Mouse (Mus musculus) stomach, embryonic 14.5 days (tissue): Measurements from ENCODE around the gene Ttc21b. TPM values are rescaled to one million over a fixed set of nuclear protein-coding genes. Genes with fewer than 3 reads are reported as not detected.

Source experiments
- ATAC-seq: fragments of 200-750 bp; cut with Nextera tagmentation; 2 replicates; pipeline ENCODE4 v1.8.0; 2017; ENCODE audit warnings: low read depth, moderate TSS enrichment; ENCODE audit not compliant: insufficient number of reproducible peaks, insufficient read depth, low FRiP score
- H3K27ac ChIP-seq: fragments of 300-500 bp; sonication (generic); 2 replicates; pipeline ENCODE4 v1.5.1; 2014; ENCODE audit warnings: mild to moderate bottlenecking, low read length, moderate library complexity, mixed read lengths
- H3K27me3 ChIP-seq: fragments of 300-500 bp; sonication (generic); 2 replicates; pipeline ENCODE4 v1.6.1; 2014; ENCODE audit warnings: low read length, control low read depth, mixed read lengths; ENCODE audit not compliant: control insufficient read depth, insufficient read depth
- H3K36me3 ChIP-seq: fragments of 300-500 bp; sonication (generic); 2 replicates; pipeline ENCODE4 v1.6.1; 2014; ENCODE audit warnings: mild to moderate bottlenecking, control low read depth, low read length, moderate library complexity, mixed read lengths; ENCODE audit not compliant: control insufficient read depth, insufficient read depth
- H3K4me1 ChIP-seq: fragments of 300-500 bp; sonication (generic); 2 replicates; pipeline ENCODE4 v1.6.1; 2014; ENCODE audit warnings: low read length, control low read depth, mixed read lengths; ENCODE audit not compliant: control insufficient read depth, insufficient read depth
- H3K4me2 ChIP-seq: fragments of 300-500 bp; sonication (generic); replicated peaks from 2 replicates; pipeline ENCODE4 v1.6.1; 2014; ENCODE audit warnings: low read depth, low read length, control low read depth
- H3K4me3 ChIP-seq: fragments of 300-500 bp; sonication (generic); 2 replicates; pipeline ENCODE4 v1.5.1; 2014; ENCODE audit warnings: low read depth, low read length, control low read depth
- H3K9ac ChIP-seq: fragments of 300-500 bp; sonication (generic); replicated peaks from 2 replicates; pipeline ENCODE4 v1.6.1; 2014; ENCODE audit warnings: low read depth, mild to moderate bottlenecking, control low read depth, low read length, moderate library complexity, mixed read lengths
- H3K9me3 ChIP-seq: fragments of 300-500 bp; sonication (generic); 2 replicates; pipeline ENCODE4 v1.6.1; 2016; ENCODE audit warnings: low read depth, low read length, control low read depth; ENCODE audit not compliant: control insufficient read depth
- WGBS: fragments of 180-500 bp; shearing (Covaris S2); extraction: QIAGEN DNeasy Blood & Tissue Kit; methylation state at CpG from one replicate; pipeline ENCODE4 v1.1.7; 2014; 5-methylcytosine and 5-hydroxymethylcytosine counted together
- polyA plus RNA-seq: library from polyadenylated mRNA; unstranded; fragments of >200 nt; fragmentation: Nextera tagmentation; extraction: Ambion mirVana; gene quantifications from 2 replicates; pipeline ENCODE4 v1.2.1, GENCODE M21; 2014

Ttc21b gene
- polyA plus RNA-seq, 1 experiment from 2014 or later: 16.5 TPM

DNA sequence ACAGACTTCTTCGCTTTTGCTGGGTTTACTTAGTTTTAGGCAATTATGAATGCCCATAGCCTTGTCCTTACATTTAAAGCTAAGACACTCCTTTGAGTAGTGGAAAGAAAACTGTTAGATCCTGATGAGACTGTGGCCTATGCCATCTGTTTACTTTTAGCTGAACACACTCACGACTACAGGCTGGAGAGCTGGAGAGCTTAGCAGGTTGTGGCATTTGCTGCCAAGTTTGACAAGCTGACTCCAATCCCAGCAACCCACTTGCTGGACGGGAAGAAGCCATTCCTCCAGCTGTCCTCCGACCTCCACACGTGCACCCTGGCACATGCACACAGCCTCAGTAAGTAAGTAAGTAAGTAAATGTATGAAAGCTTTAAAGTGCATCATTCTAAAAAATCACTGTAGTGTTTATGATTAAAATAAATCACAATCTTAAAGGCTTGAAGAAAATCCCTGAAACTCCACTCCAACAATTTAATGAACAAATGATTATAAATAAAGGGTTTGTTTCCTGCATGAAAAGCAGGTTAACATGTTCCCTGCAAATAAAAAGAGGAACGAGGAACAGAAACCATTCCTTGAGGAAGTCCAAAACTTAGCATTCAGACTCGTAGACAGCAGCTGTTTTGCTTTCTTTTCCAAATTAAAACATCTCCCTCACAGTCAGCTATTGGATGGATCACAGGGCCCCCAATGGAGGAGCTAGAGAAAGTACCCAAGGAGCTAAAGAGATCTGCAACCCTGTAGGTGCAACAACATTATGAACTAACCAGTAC is 98.1 kb downstream of the Ttc21b start:
- Histone ChIP-seq H3K27ac (no peak overlapping the region), H3K9me3 (no peaks in the 10 kb centered on the region), H3K4me2 (no peak overlapping the region), H3K36me3 (no peaks in the 10 kb centered on the region), H3K4me1 (no peaks in the 10 kb centered on the region), H3K9ac (no peak overlapping the region), H3K4me3 (no peak overlapping the region), H3K27me3 (no peaks in the 10 kb centered on the region)
- 30% methylated on average over 7 of the region's 7 CpGs for WGBS
- ATAC-seq: no peak

DNA sequence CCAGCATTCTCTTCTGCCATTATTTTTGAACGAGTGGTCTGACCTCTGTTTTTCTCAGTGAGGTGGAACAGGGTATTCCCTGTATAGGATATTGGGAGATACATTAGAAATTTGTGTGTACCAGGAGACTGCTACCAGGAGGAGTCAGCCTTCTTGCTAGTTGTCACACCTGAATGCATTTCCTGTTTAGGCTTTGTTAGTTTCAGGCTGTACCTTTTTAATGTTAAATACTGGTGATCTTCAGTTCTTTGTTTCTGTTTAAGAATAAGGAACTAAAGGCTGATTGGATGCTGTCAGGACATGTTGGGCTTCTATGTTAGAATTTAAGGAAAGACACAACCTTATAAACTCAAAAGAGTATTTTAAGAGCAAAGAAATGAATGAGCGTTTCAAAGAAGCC is 105.0 kb downstream of the Ttc21b start:
- Histone ChIP-seq H3K9me3 (no peaks in the 10 kb centered on the region), H3K4me3 (no peak overlapping the region), H3K9ac (no peak overlapping the region), H3K36me3 (no peaks in the 10 kb centered on the region), H3K27ac (no peak overlapping the region), H3K4me2 (no peak overlapping the region), H3K27me3 (no peaks in the 10 kb centered on the region), H3K4me1 (no peaks in the 10 kb centered on the region)
- WGBS: 68% methylated on average over 2 of the region's 2 CpGs
- no peak for ATAC-seq

GRCm38 (mm10) chr2:66150531-66150930 is 105.9 kb downstream of the Ttc21b start:
- no peaks in the 10 kb centered on the region for H3K27me3 ChIP-seq
- H3K4me2 ChIP-seq: no peak overlapping the region
- ATAC-seq: no peak
- H3K9ac ChIP-seq: no peak overlapping the region
- H3K27ac ChIP-seq: no peak overlapping the region
- H3K36me3 ChIP-seq: no peaks in the 10 kb centered on the region
- WGBS: 22% methylated on average over 3 of the region's 3 CpGs
- H3K4me1 ChIP-seq: no peaks in the 10 kb centered on the region
- no peaks in the 10 kb centered on the region for H3K9me3 ChIP-seq
- H3K4me3 ChIP-seq: no peak overlapping the region

DNA sequence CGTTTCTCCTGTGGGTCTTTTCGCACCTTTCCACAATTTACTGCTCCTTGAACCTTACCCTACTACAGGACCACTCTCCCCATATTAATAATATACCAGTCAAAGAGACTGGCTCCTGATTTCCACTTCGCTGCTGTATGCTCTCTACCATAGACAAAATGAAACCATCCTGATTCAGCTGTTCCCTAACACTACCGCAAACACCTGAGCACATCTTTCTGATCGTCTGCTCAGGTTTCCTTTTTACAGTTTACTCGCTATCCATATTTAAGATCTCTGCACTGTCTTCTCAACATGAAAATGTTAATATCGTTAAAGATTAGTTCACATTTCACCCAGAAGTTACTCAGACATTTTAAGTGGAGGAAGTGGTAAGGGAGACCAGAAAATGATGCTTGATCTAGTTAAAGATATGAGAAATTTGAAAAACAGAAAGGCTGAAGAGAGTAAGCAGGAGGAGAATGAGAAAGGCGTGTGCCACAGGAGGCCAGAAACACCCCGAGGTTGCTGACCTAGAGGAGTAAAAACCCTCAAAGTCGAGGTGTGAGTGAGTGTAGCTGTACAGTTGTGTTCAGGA is 107.7 kb downstream of the Ttc21b start:
- no peaks in the 10 kb centered on the region for H3K9me3 ChIP-seq
- H3K27me3 ChIP-seq: no peaks in the 10 kb centered on the region
- H3K4me3 ChIP-seq: no peak overlapping the region
- ATAC-seq: no peak
- no peak overlapping the region for H3K9ac ChIP-seq
- H3K4me1 ChIP-seq: peaks cover 8% of the 10 kb centered on the region; the same call in 1 of the 2 replicates
- no peak overlapping the region for H3K27ac ChIP-seq
- H3K36me3 ChIP-seq: no peaks in the 10 kb centered on the region
- WGBS: 83% methylated on average over 10 of the region's 10 CpGs
- H3K4me2 ChIP-seq: no peak overlapping the region

GRCm38 (mm10) chr2:66146473-66146872 is 109.9 kb downstream of the Ttc21b start:
- H3K9me3 ChIP-seq: no peaks in the 10 kb centered on the region
- no peaks in the 10 kb centered on the region for H3K36me3 ChIP-seq
- peaks cover 8% of the 10 kb centered on the region; the same call in 1 of the 2 replicates for H3K4me1 ChIP-seq
- WGBS: 59% methylated on average over 4 of the region's 4 CpGs
- no peak overlapping the region for H3K4me3 ChIP-seq
- no peak overlapping the region for H3K4me2 ChIP-seq
- H3K27me3 ChIP-seq: no peaks in the 10 kb centered on the region
- ATAC-seq: no peak
- H3K27ac ChIP-seq: no peak overlapping the region
- H3K9ac ChIP-seq: no peak overlapping the region

DNA sequence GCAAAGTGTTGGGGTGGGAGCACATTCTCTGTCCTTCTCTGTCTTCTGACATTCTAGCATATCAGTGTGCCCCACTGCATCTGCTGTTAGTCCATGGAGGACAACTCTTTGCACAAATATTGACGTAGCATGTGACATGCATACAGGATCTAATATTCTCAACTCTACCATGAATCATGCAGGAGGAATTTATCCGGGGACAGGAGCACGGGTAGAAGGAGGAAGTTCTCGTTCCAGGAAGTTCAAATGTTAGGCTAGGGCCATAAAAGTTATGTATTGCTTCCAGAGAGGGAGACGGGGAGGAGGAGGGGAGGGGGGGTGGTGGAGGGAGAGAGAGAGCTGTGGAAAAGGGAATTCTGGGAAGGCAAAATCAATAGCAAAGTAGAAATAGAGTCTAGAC is 111.6 kb downstream of the Ttc21b start:
- Histone ChIP-seq H3K27me3 (no peaks in the 10 kb centered on the region), H3K4me2 (no peak overlapping the region), H3K4me1 (peaks cover 8% of the 10 kb centered on the region; the same call in 1 of the 2 replicates), H3K36me3 (no peaks in the 10 kb centered on the region), H3K4me3 (no peak overlapping the region), H3K27ac (no peak overlapping the region), H3K9me3 (no peaks in the 10 kb centered on the region), H3K9ac (no peak overlapping the region)
- 0 out of 2 replicates have a peak, but pooled peaks have one; percentile 10 for ATAC-seq
- WGBS: 9% methylated on average over 5 of the region's 5 CpGs

DNA sequence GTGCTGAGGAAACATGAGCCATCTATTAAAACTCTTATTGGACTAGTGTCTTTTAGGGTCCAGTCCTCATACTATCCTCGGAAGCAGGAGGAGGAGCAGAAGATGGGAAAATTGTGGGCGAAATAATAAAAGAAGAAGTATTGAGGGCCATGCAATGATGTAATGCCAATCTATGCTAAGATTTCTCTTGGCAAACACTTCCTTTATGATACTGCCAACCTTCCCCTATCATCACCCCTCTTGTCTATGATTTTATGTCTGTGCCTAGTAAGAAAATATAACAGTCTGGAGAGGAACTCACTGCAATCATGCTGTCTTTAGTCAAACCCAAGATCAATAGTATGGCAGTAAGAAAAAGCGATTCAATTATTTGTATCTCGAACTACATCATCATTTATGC is 113.1 kb downstream of the Ttc21b start:
- ATAC-seq: no peak
- H3K27ac ChIP-seq: no peak overlapping the region
- H3K36me3 ChIP-seq: no peaks in the 10 kb centered on the region
- no peaks in the 10 kb centered on the region for H3K9me3 ChIP-seq
- no peak overlapping the region for H3K9ac ChIP-seq
- H3K4me2 ChIP-seq: no peak overlapping the region
- H3K4me3 ChIP-seq: no peak overlapping the region
- peaks cover 8% of the 10 kb centered on the region; the same call in 1 of the 2 replicates for H3K4me1 ChIP-seq
- H3K27me3 ChIP-seq: no peaks in the 10 kb centered on the region
- WGBS: 94% methylated on average over 4 of the region's 4 CpGs

DNA sequence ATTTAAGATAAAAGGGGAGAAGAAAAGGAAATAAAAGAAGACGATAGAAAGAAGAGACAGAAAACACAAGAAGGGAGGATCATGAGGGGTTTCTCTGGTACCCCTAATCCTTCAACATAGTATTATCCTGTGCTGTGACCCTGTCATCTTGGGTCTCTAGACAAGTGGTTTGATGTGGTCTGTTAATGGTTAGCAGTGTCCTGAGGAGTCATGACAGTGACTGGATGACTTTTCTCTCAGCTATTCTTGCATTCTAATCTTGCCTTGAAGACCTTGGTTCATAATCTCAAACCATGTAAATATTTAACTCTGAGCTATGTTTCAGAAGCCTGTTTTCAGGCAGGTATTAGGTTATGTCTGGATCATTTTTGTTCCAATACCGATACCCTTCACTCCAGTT is 113.7 kb downstream of the Ttc21b start:
- Histone ChIP-seq H3K4me2 (no peak overlapping the region), H3K36me3 (no peaks in the 10 kb centered on the region), H3K4me1 (peaks cover 8% of the 10 kb centered on the region; the same call in 1 of the 2 replicates), H3K4me3 (no peak overlapping the region), H3K9me3 (no peaks in the 10 kb centered on the region), H3K27me3 (no peaks in the 10 kb centered on the region), H3K27ac (no peak overlapping the region), H3K9ac (no peak overlapping the region)
- no peak for ATAC-seq
- WGBS: 68% methylated on average over 2 of the region's 2 CpGs
